Mouse (Mus musculus) embryo, embryonic 9.5 days (tissue): ENCODE data around the gene Xndc1.
"Not testable (repeated sequence)": the region's sequence is repeated elsewhere in the genome, so short reads cannot be mapped to it uniquely, and the experiment has no call there.

ENCODE experiments used
- DNase-seq: peaks from one replicate; pipeline ENCODE4 v3.0.0-alpha.2; 2017; ENCODE audit errors: extremely low spot score

The Xndc1 gene

DNA sequence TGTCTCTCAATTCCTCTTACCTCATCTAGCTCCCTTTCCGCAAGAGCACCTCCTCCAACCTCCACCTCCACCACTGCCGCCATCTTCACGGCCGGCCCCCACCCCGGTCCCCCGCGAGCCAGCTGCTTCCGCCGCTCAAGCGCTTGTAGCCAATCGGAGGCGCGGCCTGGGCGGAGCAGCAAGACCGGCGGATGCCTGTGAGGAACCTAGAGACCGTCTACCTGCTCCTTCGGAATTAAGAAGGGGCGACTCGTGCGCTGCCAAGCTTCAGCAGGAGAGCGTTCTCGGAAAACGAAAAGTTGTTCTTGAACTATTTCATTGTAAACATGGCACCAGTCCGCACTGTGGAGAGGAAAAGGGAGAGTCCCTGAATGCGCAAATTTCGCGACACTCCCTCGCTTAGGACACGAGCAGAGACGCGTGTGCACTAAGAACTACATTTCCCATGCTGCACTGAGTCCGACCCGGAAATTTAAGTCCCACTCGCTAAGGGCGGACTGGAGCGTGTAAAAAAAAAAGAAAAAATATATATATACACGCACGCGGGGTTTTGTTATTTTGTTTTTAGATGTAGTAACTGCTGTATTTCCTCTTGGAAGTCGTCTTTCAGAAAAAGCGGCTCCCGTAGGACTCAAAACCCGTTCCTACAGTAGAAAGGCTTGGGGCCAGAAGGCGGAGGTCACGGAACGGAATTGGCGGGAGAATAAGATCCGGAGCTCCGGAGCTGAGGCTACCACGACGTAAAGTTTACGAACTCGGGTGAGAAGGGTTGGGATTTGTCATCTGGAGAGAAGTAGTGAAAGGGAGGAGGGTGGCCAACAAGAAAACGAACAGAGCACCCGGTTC lies at the start of gene Xndc1, which contains the start of the genes Rnf121 and Xntrpc:
Gene Xndc1 (plus strand): TSS at position 466 of the 846 bp plus-strand sequence.
Gene Rnf121 (minus strand): TSS at position 424 of the 846 bp plus-strand sequence.
Gene Xntrpc (plus strand): TSS at position 668 of the 846 bp plus-strand sequence.
- peak; percentile 95 for DNase-seq

DNA sequence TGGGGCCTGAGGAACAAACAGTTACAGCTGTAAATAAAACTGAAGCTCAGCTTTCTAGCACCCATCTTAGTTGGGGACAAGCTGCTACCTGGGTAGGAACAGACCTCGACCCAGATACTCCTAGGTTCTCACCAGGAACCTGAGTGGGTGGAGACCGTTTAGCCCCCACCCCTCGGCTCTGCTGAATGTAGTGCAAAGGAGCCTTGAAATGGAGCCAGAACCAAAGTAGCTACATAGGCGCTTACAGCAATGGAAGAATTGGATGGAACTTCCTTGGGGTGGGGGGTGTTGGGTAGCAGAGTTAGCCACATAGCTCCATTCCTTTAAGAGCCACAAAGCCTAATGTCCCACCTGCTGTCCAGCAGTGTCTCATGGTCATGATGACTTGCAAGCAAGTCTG lies 48.4 kb upstream of the Xndc1 start:
- DNase-seq, result no peak

- DNase-seq, result no peak
These were observed 47.9 kb upstream of the Xndc1 start for GRCm38 (mm10) chr7:102017452-102017851.

- no peak for DNase-seq
These were observed 47.3 kb upstream of the Xndc1 start for GRCm38 (mm10) chr7:102018034-102018433.

DNA sequence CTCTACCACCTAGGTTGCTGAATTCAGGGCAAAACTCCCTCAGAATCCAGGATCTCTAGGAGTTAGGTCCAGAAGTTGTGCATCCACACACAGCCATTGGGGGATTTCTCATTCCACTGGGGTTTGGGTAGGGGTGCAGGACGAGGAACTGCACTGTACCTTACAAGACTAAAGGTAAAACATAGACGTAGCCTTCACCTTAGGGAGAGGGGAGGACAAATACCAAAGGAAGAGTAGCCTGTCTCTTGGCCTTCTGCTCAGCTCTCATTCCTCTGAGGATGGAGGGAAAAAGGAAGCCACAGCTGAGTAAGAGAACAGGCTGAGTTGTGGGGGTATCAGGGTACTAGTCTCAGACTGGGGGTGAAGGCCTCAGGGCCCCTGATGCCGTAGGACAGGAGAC lies 46.7 kb upstream of the Xndc1 start, which contains the start of gene Il18bp:
Gene Il18bp (minus strand): TSS at position 101 of the 400 bp plus-strand sequence.
- no peak for DNase-seq

DNA sequence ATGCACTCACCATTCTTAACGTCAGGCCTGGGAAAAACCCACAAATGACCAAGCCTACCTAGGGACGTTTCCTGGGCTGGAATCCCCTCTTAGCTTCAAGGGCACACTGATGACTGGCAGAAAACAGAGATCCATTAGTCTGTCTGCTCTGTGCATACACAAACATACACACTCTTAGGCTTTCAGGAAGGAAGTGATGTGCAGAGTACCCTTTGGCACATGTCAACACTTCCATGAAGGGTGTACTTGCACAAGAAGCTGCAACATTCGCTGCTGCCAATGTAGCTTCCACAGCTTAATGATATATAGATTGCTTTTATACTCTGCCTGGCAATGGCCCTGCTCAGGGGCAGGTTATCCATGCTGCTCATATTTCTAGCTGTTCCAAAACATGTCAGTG lies 45.9 kb upstream of the Xndc1 start:
- no peak for DNase-seq

DNA sequence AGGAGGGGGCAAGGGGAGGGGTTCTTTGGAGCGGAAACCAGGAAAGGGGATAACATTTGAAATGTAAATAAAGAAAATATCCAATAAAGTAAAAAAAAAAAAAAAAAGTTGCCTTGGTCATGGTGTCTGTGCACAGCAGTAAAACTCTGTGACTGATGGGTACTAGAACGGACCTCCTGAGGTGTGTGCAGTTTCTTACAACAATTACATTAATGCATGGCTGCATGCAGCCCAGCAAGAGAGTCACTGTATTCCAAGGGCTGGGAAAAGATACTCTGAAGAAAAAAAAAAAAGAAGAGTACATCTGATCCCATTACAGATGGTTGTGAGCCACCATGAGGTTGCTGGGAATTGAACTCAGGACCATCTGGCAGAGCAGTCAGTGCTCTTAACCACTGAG lies 44.4 kb upstream of the Xndc1 start:
- not testable (repeated sequence) for DNase-seq

GRCm38 (mm10) chr7:102023821-102024220 lies 41.5 kb upstream of the Xndc1 start:
- no peak for DNase-seq

DNA sequence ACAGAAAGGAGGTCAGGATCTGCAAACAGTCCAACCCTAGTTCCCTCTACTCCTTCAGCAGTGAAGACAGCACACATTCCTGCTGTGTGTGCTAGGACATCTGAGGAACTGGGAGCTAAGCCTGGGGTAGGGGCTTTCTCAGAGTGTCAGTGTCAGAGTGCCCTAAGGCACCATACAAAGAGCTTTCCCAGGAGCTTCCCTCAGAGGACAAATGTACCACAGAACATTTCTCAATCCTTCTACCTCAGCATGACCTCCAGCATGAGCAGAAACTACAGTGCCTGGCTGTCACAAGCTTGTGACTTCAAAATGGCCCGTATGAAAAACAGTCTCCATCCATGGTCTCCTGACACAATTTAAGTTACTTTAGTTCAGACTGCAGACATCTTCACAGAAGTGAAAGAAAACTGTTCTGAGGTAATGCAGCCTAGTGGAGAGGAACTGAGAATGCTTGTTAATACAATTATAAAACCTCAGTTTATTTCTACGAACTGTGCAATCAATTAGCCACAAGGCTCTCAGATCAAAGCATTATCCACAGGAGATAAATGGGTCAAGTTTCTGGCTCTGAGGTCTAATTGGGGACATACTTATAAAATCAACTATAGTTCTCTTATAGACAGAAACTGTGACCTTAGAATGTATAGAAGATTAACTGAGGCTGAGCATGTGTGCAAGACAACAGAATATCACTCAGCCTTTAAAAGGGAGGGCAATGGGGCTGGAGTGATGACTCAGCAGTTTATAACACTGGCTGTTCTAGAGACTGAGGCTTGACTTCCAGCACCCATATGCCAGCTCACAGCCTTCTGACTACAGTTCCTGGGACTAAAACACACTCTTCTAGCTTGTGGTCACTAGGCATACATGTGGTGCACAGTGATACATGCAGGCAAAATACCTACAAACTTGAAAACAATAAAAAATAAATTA lies 39.9 kb upstream of the Xndc1 start:
- DNase-seq, result no peak

GRCm38 (mm10) chr7:102034904-102035303 lies 30.4 kb upstream of the Xndc1 start:
- DNase-seq, result no peak

GRCm38 (mm10) chr7:102035534-102035933 lies 29.8 kb upstream of the Xndc1 start:
- no peak for DNase-seq

- DNase-seq, result no peak
These were observed 28.0 kb upstream of the Xndc1 start for GRCm38 (mm10) chr7:102037318-102037717.

- no peak for DNase-seq
These were observed 23.0 kb upstream of the Xndc1 start for GRCm38 (mm10) chr7:102042314-102042713.

DNA sequence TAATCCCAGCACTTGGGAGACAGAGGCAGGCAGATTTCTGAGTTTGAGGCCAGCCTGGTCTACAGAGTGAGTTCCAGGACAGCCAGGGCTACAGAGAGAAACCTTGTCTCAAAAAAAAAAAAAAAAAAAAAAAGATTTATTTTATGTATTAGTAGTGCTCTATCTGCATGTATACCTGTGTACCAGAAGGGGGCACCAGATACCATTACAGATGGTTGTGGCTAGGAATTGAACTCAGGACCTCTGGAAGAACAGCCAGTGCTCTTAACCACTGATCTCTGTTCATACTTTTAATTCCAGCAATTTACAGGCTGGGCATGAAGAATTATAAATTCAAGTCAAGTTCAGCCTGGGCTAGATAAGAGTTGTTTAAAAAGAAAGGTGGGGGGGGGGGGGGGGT lies 16.8 kb upstream of the Xndc1 start:
- DNase-seq, result not testable (repeated sequence)

GRCm38 (mm10) chr7:102061353-102061752 lies 4.0 kb upstream of the Xndc1 start:
- DNase-seq, result no peak

- no peak for DNase-seq
These were observed 3.1 kb upstream of the Xndc1 start for GRCm38 (mm10) chr7:102062203-102062602.

GRCm38 (mm10) chr7:102063891-102064290 lies 1.4 kb upstream of the Xndc1 start:
- DNase-seq, result no peak

- no peak for DNase-seq
These were observed 661 bp upstream of the Xndc1 start for GRCm38 (mm10) chr7:102064655-102065045.

- no peak for DNase-seq
These were observed 1.1 kb downstream of the Xndc1 start for GRCm38 (mm10) chr7:102066363-102066762.

DNA sequence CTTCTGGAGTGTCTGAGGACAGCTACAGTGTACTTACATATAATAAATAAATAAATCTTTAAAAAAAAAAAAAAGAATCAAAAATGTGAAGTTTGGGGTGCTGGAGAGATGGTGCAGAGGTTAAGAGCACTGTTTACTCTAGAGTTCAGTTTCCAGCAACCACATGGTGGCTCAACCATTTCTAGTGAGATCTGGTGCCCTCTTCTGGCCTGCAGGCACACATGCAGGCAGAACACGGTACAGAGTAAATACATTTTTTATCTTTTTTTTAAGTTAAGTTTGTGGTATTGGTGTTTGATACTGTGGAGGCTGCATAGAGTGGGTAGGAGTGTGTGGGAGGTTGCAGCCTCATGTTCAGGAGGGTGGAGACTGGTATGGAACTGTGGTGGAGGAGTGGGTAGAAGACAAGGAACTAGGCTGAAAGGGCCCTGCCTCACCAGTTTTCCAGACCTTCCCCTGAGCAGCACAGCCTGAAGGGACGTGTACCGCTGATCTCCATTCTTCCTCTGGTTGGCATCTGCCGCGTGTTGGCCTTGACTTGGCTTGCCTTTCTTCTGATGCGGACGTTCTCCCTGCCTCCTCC lies 11.5 kb downstream of the Xndc1 start:
- no peak for DNase-seq

DNA sequence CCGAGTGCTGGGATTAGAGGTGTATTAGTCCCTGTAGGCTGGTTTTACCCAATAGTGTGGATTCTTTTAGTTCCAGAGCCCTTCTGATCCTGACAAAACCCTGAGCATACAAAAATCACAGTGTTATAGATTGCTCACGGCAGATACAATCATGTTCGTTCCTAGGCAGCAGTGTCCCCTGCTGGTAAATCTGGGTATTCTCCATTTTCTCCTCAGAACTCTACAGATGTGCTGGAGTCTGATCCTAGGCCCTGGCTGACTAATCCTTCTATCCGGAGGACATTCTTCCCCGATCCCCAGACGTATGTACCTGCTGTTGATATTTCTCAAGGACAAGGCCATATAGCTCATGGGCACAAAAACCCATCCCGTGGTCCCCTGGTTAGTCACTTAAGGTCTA lies 13.2 kb downstream of the Xndc1 start:
- no peak for DNase-seq

- no peak for DNase-seq
These were observed 15.0 kb downstream of the Xndc1 start for GRCm38 (mm10) chr7:102080311-102080710.
